Mouse (Mus musculus): Measurements from ENCODE around the gene Sema4b. TPM values are rescaled to one million over a fixed set of nuclear protein-coding genes. Genes with fewer than 3 reads are reported as not detected.

Gene Sema4b
- polyA plus RNA-seq, 1 experiment from 2014 or later, result 24.7 TPM

DNA sequence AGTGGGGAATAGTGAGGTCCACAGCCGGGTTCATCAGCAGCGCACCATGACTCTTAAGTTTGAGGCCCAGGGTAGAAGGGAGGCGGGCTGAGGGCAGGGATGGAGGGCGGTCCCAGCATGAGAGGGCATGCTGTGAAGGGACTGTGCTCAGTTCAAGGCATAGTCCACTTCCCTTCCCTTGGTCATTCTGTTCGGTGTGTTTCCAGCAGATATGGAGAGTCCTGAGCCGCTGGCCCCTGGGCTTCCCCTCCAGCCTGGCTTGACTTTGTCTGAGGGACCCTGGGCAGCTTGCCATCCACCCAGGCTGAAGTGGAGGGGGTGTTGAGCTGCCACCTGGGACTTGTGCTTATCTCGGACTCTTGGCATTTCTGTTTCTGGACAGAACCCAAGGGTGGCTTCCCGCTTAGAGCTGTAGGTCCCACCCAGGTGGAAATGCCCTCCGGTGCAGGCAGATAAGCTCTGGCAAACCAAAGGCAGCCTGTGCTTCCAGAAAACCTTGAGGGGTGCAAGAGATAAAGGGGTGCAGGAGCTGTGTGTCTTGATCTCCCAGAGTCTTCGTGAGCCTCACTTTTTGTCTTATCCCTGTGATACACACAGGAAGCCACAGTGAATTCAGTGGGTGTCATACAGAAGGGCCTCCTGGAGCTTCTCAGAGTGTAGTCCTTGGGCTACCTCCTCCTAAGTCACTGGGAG is 22.2 kb downstream of the Sema4b start:
- Histone ChIP-seq H3K4me2 (replicated peaks) (no peak overlapping the region), H3K4me3 (no peak overlapping the region), H3K9me3 (no peaks in the 10 kb centered on the region), H3K4me1 (peaks cover 46% of the 10 kb centered on the region), H3K27me3 (no peaks in the 10 kb centered on the region), H3K27ac (replicated peaks) (no peak overlapping the region), H3K9ac (replicated peaks) (no peak overlapping the region), H3K36me3 (peaks cover 9% of the 10 kb centered on the region)
- ATAC-seq (replicated peaks), result no peak
- WGBS, result 63% methylated on average over 10 of the region's 10 CpGs

GRCm38 (mm10) chr7:80209669-80210068 is 23.0 kb downstream of the Sema4b start:
- Histone ChIP-seq H3K4me2 (replicated peaks) (no peak overlapping the region), H3K4me3 (no peak overlapping the region), H3K9ac (replicated peaks) (no peak overlapping the region), H3K27me3 (no peaks in the 10 kb centered on the region), H3K4me1 (peaks cover 40% of the 10 kb centered on the region), H3K9me3 (no peaks in the 10 kb centered on the region), H3K36me3 (peaks cover 15% of the 10 kb centered on the region), H3K27ac (replicated peaks) (no peak overlapping the region)
- ATAC-seq (replicated peaks), result no peak
- WGBS, result 84% methylated on average over 6 of the region's 6 CpGs

DNA sequence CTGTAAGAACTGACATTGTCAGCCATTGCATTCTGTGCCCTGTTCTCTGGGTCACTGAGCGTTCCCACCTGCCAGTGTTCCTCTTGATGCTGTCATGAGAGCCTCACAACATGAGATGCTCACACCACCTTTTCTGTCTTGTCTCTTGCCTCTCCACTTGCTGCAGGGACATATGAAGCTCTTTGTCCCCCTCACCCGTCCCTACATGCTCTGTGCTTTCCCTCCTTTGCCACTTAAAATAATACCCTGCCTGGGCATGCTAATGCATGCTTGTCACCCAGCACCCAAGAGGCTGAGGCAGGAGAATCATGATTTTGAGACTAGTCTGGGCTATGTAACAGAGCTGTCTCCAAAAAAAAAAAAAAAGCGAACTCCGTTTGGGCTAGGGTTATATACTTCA is 24.3 kb downstream of the Sema4b start:
- Histone ChIP-seq H3K27ac (replicated peaks) (no peak overlapping the region), H3K9me3 (no peaks in the 10 kb centered on the region), H3K4me1 (peaks cover 43% of the 10 kb centered on the region), H3K4me2 (replicated peaks) (no peak overlapping the region), H3K4me3 (no peak overlapping the region), H3K36me3 (peaks cover 21% of the 10 kb centered on the region), H3K27me3 (no peaks in the 10 kb centered on the region), H3K9ac (replicated peaks) (no peak overlapping the region)
- 80% methylated on average over 4 of the region's 4 CpGs for WGBS
- ATAC-seq (replicated peaks), result no peak

- H3K9ac ChIP-seq (replicated peaks), result no peak overlapping the region
- H3K9me3 ChIP-seq, result no peaks in the 10 kb centered on the region
- H3K27me3 ChIP-seq, result no peaks in the 10 kb centered on the region
- no peak overlapping the region for H3K27ac ChIP-seq (replicated peaks)
- peaks cover 29% of the 10 kb centered on the region for H3K4me1 ChIP-seq
- H3K4me2 ChIP-seq (replicated peaks), result no peak overlapping the region
- no peak overlapping the region for H3K4me3 ChIP-seq
- WGBS, result 88% methylated on average over 7 of the region's 7 CpGs
- peaks cover 44% of the 10 kb centered on the region for H3K36me3 ChIP-seq
- ATAC-seq (replicated peaks), result no peak
Measured at GRCm38 (mm10) chr7:80213604-80214003, 27.0 kb downstream of the Sema4b start.

- Histone ChIP-seq H3K27me3 (no peaks in the 10 kb centered on the region), H3K4me2 (replicated peaks) (no peak overlapping the region), H3K27ac (replicated peaks) (peak overlapping the region; percentile 81), H3K9ac (replicated peaks) (peak overlapping the region; percentile 32; the same call in 1 of the 2 replicates), H3K4me3 (no peak overlapping the region), H3K4me1 (peaks cover 20% of the 10 kb centered on the region), H3K9me3 (no peaks in the 10 kb centered on the region), H3K36me3 (peaks cover 53% of the 10 kb centered on the region)
- no peak for ATAC-seq (replicated peaks)
- WGBS, result 78% methylated on average over 8 of the region's 8 CpGs
Measured at GRCm38 (mm10) chr7:80214459-80214858, 27.8 kb downstream of the Sema4b start.

- Histone ChIP-seq H3K36me3 (peaks cover 62% of the 10 kb centered on the region), H3K27ac (replicated peaks) (peak overlapping the region; percentile 81), H3K4me1 (peaks cover 17% of the 10 kb centered on the region), H3K4me3 (no peak overlapping the region), H3K27me3 (no peaks in the 10 kb centered on the region), H3K9ac (replicated peaks) (peak overlapping the region; percentile 32), H3K4me2 (replicated peaks) (no peak overlapping the region), H3K9me3 (no peaks in the 10 kb centered on the region)
- 6% methylated on average over 4 of the region's 4 CpGs for WGBS
- ATAC-seq (replicated peaks), result peak; percentile 88
Measured at GRCm38 (mm10) chr7:80215398-80215797, 28.8 kb downstream of the Sema4b start.

- peaks cover 74% of the 10 kb centered on the region for H3K36me3 ChIP-seq
- ATAC-seq (replicated peaks), result 0 out of 2 replicates have a peak, but pooled peaks have one; percentile 12
- H3K9me3 ChIP-seq, result no peaks in the 10 kb centered on the region
- peaks cover 11% of the 10 kb centered on the region for H3K4me1 ChIP-seq
- no peaks in the 10 kb centered on the region for H3K27me3 ChIP-seq
- H3K4me3 ChIP-seq, result no peak overlapping the region
- H3K9ac ChIP-seq (replicated peaks), result no peak overlapping the region
- no peak overlapping the region for H3K27ac ChIP-seq (replicated peaks)
- 81% methylated on average over 8 of the region's 8 CpGs for WGBS
- no peak overlapping the region for H3K4me2 ChIP-seq (replicated peaks)
Measured at GRCm38 (mm10) chr7:80216566-80216965, 29.9 kb downstream of the Sema4b start.

DNA sequence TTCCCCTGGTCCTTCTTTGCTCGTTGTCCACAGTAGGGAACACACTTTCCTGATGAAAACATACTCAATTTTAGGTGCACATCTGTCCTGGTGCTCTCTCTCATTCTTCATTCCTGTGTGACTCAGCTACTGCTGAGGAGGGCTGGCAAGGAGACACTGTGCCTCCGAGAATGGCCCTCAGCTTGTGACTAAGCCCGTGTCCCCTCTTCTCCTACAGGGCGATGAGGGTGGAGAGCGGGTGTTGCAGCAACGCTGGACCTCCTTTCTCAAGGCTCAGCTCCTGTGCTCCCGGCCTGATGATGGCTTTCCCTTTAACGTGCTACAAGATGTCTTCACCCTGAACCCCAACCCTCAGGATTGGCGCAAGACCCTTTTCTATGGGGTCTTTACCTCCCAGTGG is 32.0 kb downstream of the Sema4b start:
- ATAC-seq (replicated peaks), result no peak
- Histone ChIP-seq H3K27ac (replicated peaks) (no peak overlapping the region), H3K4me3 (no peak overlapping the region), H3K4me2 (replicated peaks) (no peak overlapping the region), H3K4me1 (peaks cover 11% of the 10 kb centered on the region), H3K9me3 (no peaks in the 10 kb centered on the region), H3K9ac (replicated peaks) (no peak overlapping the region), H3K36me3 (peaks cover 80% of the 10 kb centered on the region), H3K27me3 (no peaks in the 10 kb centered on the region)
- WGBS, result 90% methylated on average over 9 of the region's 9 CpGs

GRCm38 (mm10) chr7:80220237-80220797 is 33.7 kb downstream of the Sema4b start:
- Histone ChIP-seq H3K27me3 (no peaks in the 10 kb centered on the region), H3K9me3 (no peaks in the 10 kb centered on the region), H3K9ac (replicated peaks) (no peak overlapping the region), H3K4me2 (replicated peaks) (no peak overlapping the region), H3K27ac (replicated peaks) (no peak overlapping the region), H3K4me1 (peaks cover 3% of the 10 kb centered on the region), H3K4me3 (no peak overlapping the region), H3K36me3 (peaks cover 88% of the 10 kb centered on the region)
- WGBS, result 97% methylated on average over 9 of the region's 9 CpGs
- ATAC-seq (replicated peaks), result no peak

DNA sequence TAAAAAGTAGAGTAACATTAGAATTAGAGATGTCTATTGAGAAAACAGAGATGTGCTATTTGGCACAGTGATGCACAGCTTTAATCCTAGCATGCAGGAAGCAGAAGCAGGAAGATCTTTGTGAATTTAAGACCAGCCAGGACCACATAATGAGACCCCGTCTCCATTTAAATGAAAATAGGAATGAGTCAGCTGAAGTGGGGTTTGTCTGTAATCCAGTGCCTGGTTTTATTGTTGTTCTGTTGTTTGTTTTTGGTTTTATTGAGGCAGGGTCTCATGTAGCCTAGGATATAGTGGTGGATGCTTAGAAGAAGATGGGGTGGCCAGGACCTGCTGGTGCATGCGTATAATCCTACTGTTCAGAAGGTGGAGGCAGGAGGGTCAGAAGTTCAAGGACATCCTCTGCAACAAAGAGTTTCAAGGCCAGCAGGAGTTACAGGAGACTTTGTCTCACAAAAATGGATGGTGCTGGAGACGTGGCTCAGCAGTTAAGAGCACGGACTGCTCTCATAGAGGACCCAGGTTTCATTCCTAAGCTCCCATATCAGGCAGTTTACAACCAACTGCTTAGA is 34.6 kb downstream of the Sema4b start:
- no peak for ATAC-seq (replicated peaks)
- H3K27me3 ChIP-seq, result no peaks in the 10 kb centered on the region
- 85% methylated on average over 4 of the region's 4 CpGs for WGBS
- peaks cover 88% of the 10 kb centered on the region for H3K36me3 ChIP-seq
- no peak overlapping the region for H3K9ac ChIP-seq (replicated peaks)
- no peak overlapping the region for H3K4me2 ChIP-seq (replicated peaks)
- no peaks in the 10 kb centered on the region for H3K9me3 ChIP-seq
- no peak overlapping the region for H3K27ac ChIP-seq (replicated peaks)
- H3K4me1 ChIP-seq, result no peaks in the 10 kb centered on the region
- no peak overlapping the region for H3K4me3 ChIP-seq

GRCm38 (mm10) chr7:80227065-80227464 is 40.4 kb downstream of the Sema4b start:
- Histone ChIP-seq H3K27me3 (no peaks in the 10 kb centered on the region), H3K9ac (replicated peaks) (no peak overlapping the region), H3K4me1 (peaks cover 4% of the 10 kb centered on the region), H3K27ac (replicated peaks) (no peak overlapping the region), H3K4me3 (no peak overlapping the region), H3K9me3 (no peaks in the 10 kb centered on the region), H3K36me3 (peaks cover 50% of the 10 kb centered on the region), H3K4me2 (replicated peaks) (no peak overlapping the region)
- no peak for ATAC-seq (replicated peaks)
- WGBS, result 96% methylated on average over 4 of the region's 4 CpGs

- WGBS, result 64% methylated on average over 6 of the region's 6 CpGs
- no peak for ATAC-seq (replicated peaks)
- no peak overlapping the region for H3K27ac ChIP-seq (replicated peaks)
- H3K4me2 ChIP-seq (replicated peaks), result no peak overlapping the region
- H3K4me3 ChIP-seq, result no peak overlapping the region
- peaks cover 24% of the 10 kb centered on the region for H3K4me1 ChIP-seq
- no peak overlapping the region for H3K9ac ChIP-seq (replicated peaks)
- peaks cover 26% of the 10 kb centered on the region for H3K36me3 ChIP-seq
- H3K9me3 ChIP-seq, result no peaks in the 10 kb centered on the region
- H3K27me3 ChIP-seq, result no peaks in the 10 kb centered on the region
Measured at GRCm38 (mm10) chr7:80230196-80230595, 43.6 kb downstream of the Sema4b start.
